Mouse (Mus musculus) myocyte (in vitro differentiated cells): Measurements from ENCODE around the gene Gfy. TPM values are rescaled to one million over a fixed set of nuclear protein-coding genes. Genes with fewer than 3 reads are reported as not detected.
A peak's percentile ranks its signal among the peaks of the same experiment; 100 is the strongest.

Experiments
- H3K27me3 ChIP-seq: one replicate; pipeline ENCODE4 v1.6.1; 2011; ENCODE audit not compliant: control insufficient read depth, insufficient read depth, insufficient read length
- H3K36me3 ChIP-seq: one replicate; pipeline ENCODE4 v1.6.1; 2011; ENCODE audit not compliant: control insufficient read depth, insufficient read depth
- H3K4me2 ChIP-seq: one replicate; pipeline ENCODE4 v1.6.1; 2011; ENCODE audit warnings: low read depth, control low read depth
- H3K4me3 ChIP-seq: one replicate; pipeline ENCODE4 v1.5.1; 2011; ENCODE audit warnings: mild to moderate bottlenecking, control low read depth, moderate library complexity
- H3K79me2 ChIP-seq: one replicate; pipeline ENCODE4 v1.6.1; 2011; ENCODE audit not compliant: control insufficient read depth, insufficient read depth
- H3ac ChIP-seq: one replicate; pipeline ENCODE4 v1.6.1; 2011; ENCODE audit not compliant: control insufficient read depth, insufficient read length
- CEBPB ChIP-seq: IDR thresholded peaks from 2 replicates; pipeline ENCODE4 v1.6.1; 2011; ENCODE audit warnings: mild to moderate bottlenecking, moderate library complexity; ENCODE audit not compliant: poor library complexity, insufficient read depth, severe bottlenecking
- E2F4 ChIP-seq: IDR thresholded peaks from one replicate; pipeline ENCODE4 v1.6.1; 2011; ENCODE audit warnings: mild to moderate bottlenecking, control low read depth, moderate library complexity; ENCODE audit not compliant: insufficient read depth
- MAX ChIP-seq: IDR thresholded peaks from one replicate; pipeline ENCODE4 v1.6.1; 2011; ENCODE audit warnings: low read depth, mild to moderate bottlenecking, control low read depth
- MYOD1 ChIP-seq, 3 experiments: IDR thresholded peaks; one replicate each; pipeline ENCODE4 v1.6.1; 2011; ENCODE audit warnings: control low read depth in 2 of 3, low read depth in 2 of 3, mild to moderate bottlenecking in 2 of 3, moderate library complexity in 1 of 3; ENCODE audit not compliant: insufficient read length in 2 of 3, control insufficient read depth in 1 of 3
- MYOG ChIP-seq, 3 experiments: IDR thresholded peaks; one replicate each; pipeline ENCODE4 v1.6.1; 2011; ENCODE audit warnings: control low read depth in 2 of 3, low read depth in 2 of 3, mild to moderate bottlenecking in 2 of 3; ENCODE audit not compliant: insufficient read length in 2 of 3, control insufficient read depth in 1 of 3, insufficient read depth in 1 of 3
- POLR2A ChIP-seq: IDR thresholded peaks from one replicate; pipeline ENCODE4 v1.6.1; 2011; ENCODE audit warnings: low read depth, mild to moderate bottlenecking, control low read depth, moderate library complexity; ENCODE audit not compliant: insufficient read length
- POLR2AphosphoS2 ChIP-seq: IDR thresholded peaks from one replicate; pipeline ENCODE4 v1.6.1; 2011; ENCODE audit warnings: low read depth, control low read depth; ENCODE audit not compliant: insufficient read length
- REST ChIP-seq: IDR thresholded peaks from one replicate; pipeline ENCODE4 v1.6.1; 2011; ENCODE audit warnings: mild to moderate bottlenecking, control low read depth, moderate library complexity; ENCODE audit not compliant: insufficient read depth, insufficient read length
- SRF ChIP-seq: IDR thresholded peaks from one replicate; pipeline ENCODE4 v1.6.1; 2011; ENCODE audit warnings: low read depth; ENCODE audit not compliant: control insufficient read depth, insufficient read length
- TCF12 ChIP-seq: IDR thresholded peaks from one replicate; pipeline ENCODE4 v1.6.1; 2011; ENCODE audit warnings: mild to moderate bottlenecking, control low read depth; ENCODE audit not compliant: poor library complexity, insufficient read depth, severe bottlenecking
- TCF3 ChIP-seq: IDR thresholded peaks from one replicate; pipeline ENCODE4 v1.6.1; 2011; ENCODE audit warnings: low read depth, control low read depth; ENCODE audit not compliant: insufficient read length
- USF1 ChIP-seq: IDR thresholded peaks from one replicate; pipeline ENCODE4 v1.6.1; 2011; ENCODE audit warnings: low read depth, mild to moderate bottlenecking, control low read depth, moderate library complexity
- polyA plus RNA-seq: library from polyadenylated mRNA; unstranded; fragments of >200 nt; fragmentation: generic; extraction: Trizol; gene quantifications from one replicate; pipeline ENCODE4 v1.2.1, GENCODE M21; 2012; ENCODE audit warnings: missing spikeins

Gene Gfy
- polyA plus RNA-seq, 1 experiment: 0.04 TPM

GRCm38 (mm10) chr7:45211851-45212251 lies 32.5 kb upstream of the Gfy start, which contains the start of gene Dkkl1:
Dkkl1 (minus strand) TSS chr7:45212147.
- Histone ChIP-seq H3K27me3 (peaks cover 7% of the 10 kb centered on the region), H3ac (no peak within 1 kb of the TSS), H3K4me3 (no peak within 1 kb of the TSS), H3K4me2 (no peak within 1 kb of the TSS), H3K79me2 (no peaks in the 10 kb centered on the region), H3K36me3 (no peaks in the 10 kb centered on the region)
- TF ChIP-seq MYOG (IDR thresholded peaks at IDR 0.05; ENCODE audit: control insufficient read depth in 1 of 3, insufficient read depth in 1 of 3, insufficient read length in 2 of 3, low read depth in 2 of 3) (no peak), MAX (no peak), SRF (no peak), POLR2A (no peak), TCF3 (no peak), REST (no peak), E2F4 (no peak), MYOD1 (IDR thresholded peaks at IDR 0.05; ENCODE audit: control insufficient read depth in 1 of 3, insufficient read length in 2 of 3, low read depth in 2 of 3) (no peak), POLR2AphosphoS2 (no peak), CEBPB (no peak), USF1 (no peak), TCF12 (no peak)

- no peak for TF ChIP-seq MYOG (IDR thresholded peaks at IDR 0.05; ENCODE audit: control insufficient read depth in 1 of 3, insufficient read depth in 1 of 3, insufficient read length in 2 of 3, low read depth in 2 of 3)
- TF ChIP-seq REST: no peak
- no peak for TF ChIP-seq E2F4
- H3K4me3 ChIP-seq: no peak overlapping the region
- peaks cover 9% of the 10 kb centered on the region for H3K27me3 ChIP-seq
- no peak overlapping the region for H3ac ChIP-seq
- H3K36me3 ChIP-seq: no peaks in the 10 kb centered on the region
- H3K4me2 ChIP-seq: no peak overlapping the region
- no peaks in the 10 kb centered on the region for H3K79me2 ChIP-seq
These were observed 31.7 kb upstream of the Gfy start for GRCm38 (mm10) chr7:45211070-45211469.

- peaks cover 11% of the 10 kb centered on the region for H3K27me3 ChIP-seq
- H3K4me2 ChIP-seq: no peak overlapping the region
- no peaks in the 10 kb centered on the region for H3K36me3 ChIP-seq
- H3K79me2 ChIP-seq: no peaks in the 10 kb centered on the region
- no peak overlapping the region for H3K4me3 ChIP-seq
- TF ChIP-seq SRF: no peak
- TF ChIP-seq MYOD1 (IDR thresholded peaks at IDR 0.05; ENCODE audit: control insufficient read depth in 1 of 3, insufficient read length in 2 of 3, low read depth in 2 of 3): no peak
- no peak for TF ChIP-seq POLR2A
- no peak for TF ChIP-seq CEBPB
- TF ChIP-seq POLR2AphosphoS2: no peak
- no peak for TF ChIP-seq USF1
- no peak for TF ChIP-seq MAX
- no peak for TF ChIP-seq E2F4
- TF ChIP-seq TCF12: no peak
- TF ChIP-seq MYOG (IDR thresholded peaks at IDR 0.05; ENCODE audit: control insufficient read depth in 1 of 3, insufficient read depth in 1 of 3, insufficient read length in 2 of 3, low read depth in 2 of 3): no peak
- no peak for TF ChIP-seq REST
- TF ChIP-seq TCF3: no peak
- H3ac ChIP-seq: no peak overlapping the region
These were observed 28.9 kb upstream of the Gfy start for GRCm38 (mm10) chr7:45208260-45208659.

- TF ChIP-seq USF1: no peak
- TF ChIP-seq SRF: no peak
- peak; percentile 35 for TF ChIP-seq POLR2A
These were observed 25.2 kb upstream of the Gfy start, which contains the start of gene Ccdc155 for GRCm38 (mm10) chr7:45204380-45205143. Ccdc155 (minus strand) TSS chr7:45204892.

GRCm38 (mm10) chr7:45202654-45203053 lies 23.3 kb upstream of the Gfy start:
- Histone ChIP-seq H3K79me2 (no peaks in the 10 kb centered on the region), H3K27me3 (peaks cover 21% of the 10 kb centered on the region), H3ac (no peak overlapping the region), H3K4me3 (no peak overlapping the region), H3K4me2 (no peak overlapping the region), H3K36me3 (no peaks in the 10 kb centered on the region)
- TF ChIP-seq REST (no peak), POLR2A (no peak), TCF12 (no peak), E2F4 (no peak), USF1 (no peak), SRF (no peak), POLR2AphosphoS2 (no peak)

More at GRCm38 (mm10) chr7:45204380-45205143, 25.2 kb upstream of the Gfy start, which contains the start of gene Ccdc155:
- Histone ChIP-seq H3K79me2 (no peaks in the 10 kb centered on the region), H3K4me2 (peak within 1 kb of the TSS; percentile 51), H3ac (no peak within 1 kb of the TSS), H3K36me3 (no peaks in the 10 kb centered on the region), H3K4me3 (no peak within 1 kb of the TSS), H3K27me3 (peaks cover 16% of the 10 kb centered on the region)
